In genomic region chr5:124030386-124031067, GRCm38 (mm10) we compare ENCODE assay signal across 8 mouse cellular contexts. TPM values are rescaled to one million over a fixed set of nuclear protein-coding genes. Genes with fewer than 3 reads are reported as not detected.
A peak's percentile ranks its signal among the peaks of the same experiment; 100 is the strongest.
DNase-seq lines count a peak whose midpoint lies in the region; ATAC-seq and TF ChIP-seq lines count a peak whose summit lies in the region.

No protein-coding gene starts in this region.

- H3K27ac ChIP-seq in liver, adult 2 months (replicated peaks; ENCODE audit: insufficient read depth, low read depth, low read length) = peak overlapping the region; percentile 90
- H3K27ac ChIP-seq in forebrain, postnatal 0 days (ENCODE audit: low read depth, low read length) = peak overlapping the region; percentile 94
- H3K27ac ChIP-seq in midbrain, embryonic 11.5 days (ENCODE audit: low read depth, low read length) = peak overlapping the region; percentile 74

- no peak for TF ChIP-seq POLR2A in liver, adult 2 months (IDR thresholded peaks at IDR 0.05; ENCODE audit: extremely low read depth, insufficient read depth, low read length)

- peaks cover 42% of the 10 kb centered on the region for H3K4me1 ChIP-seq in liver, adult 2 months (ENCODE audit: control insufficient read depth, insufficient read depth, low read length)
- H3K4me1 ChIP-seq in forebrain, postnatal 0 days (ENCODE audit: insufficient read depth) = peaks cover 22% of the 10 kb centered on the region
- H3K4me1 ChIP-seq in midbrain, embryonic 11.5 days (ENCODE audit: control insufficient read depth, insufficient read depth, low read length) = peaks cover 48% of the 10 kb centered on the region

- ATAC-seq in forebrain, postnatal 0 days = peak; percentile 35
- no peak for ATAC-seq in midbrain, embryonic 11.5 days (ENCODE audit: low FRiP score)

- TF ChIP-seq CTCF in liver, adult 2 months (IDR thresholded peaks at IDR 0.05; ENCODE audit: low read depth, low read length) = no peak
- TF ChIP-seq CTCF in forebrain, postnatal 0 days (IDR thresholded peaks at IDR 0.05; ENCODE audit: low read depth) = no peak

- no peaks in the 10 kb centered on the region for H3K27me3 ChIP-seq in liver, adult 2 months (ENCODE audit: control insufficient read depth, insufficient read depth, low read length)
- H3K27me3 ChIP-seq in forebrain, postnatal 0 days (ENCODE audit: insufficient read depth, low read length) = no peaks in the 10 kb centered on the region
- H3K27me3 ChIP-seq in midbrain, embryonic 11.5 days (ENCODE audit: control insufficient read depth, insufficient read depth, low read length) = no peaks in the 10 kb centered on the region

- H3K4me3 ChIP-seq in liver, adult 2 months (ENCODE audit: insufficient read depth, low read depth, low read length) = peak overlapping the region; percentile 0; the same call in 1 of the 2 replicates
- peak overlapping the region; percentile 86 for H3K4me3 ChIP-seq in forebrain, postnatal 0 days (ENCODE audit: low read depth, low read length)
- peak overlapping the region; percentile 89 for H3K4me3 ChIP-seq in midbrain, embryonic 11.5 days (ENCODE audit: low read depth, low read length)

- no peak for DNase-seq in liver, adult 2 months (ENCODE audit: extremely low read depth, low read depth, low spot score)
- DNase-seq in liver = no peak
- peak; percentile 32 for DNase-seq in cerebellum, adult 8-10 months
- no peak for DNase-seq in forebrain, postnatal 0 days
- DNase-seq in midbrain, embryonic 11.5 days (ENCODE audit: low spot score, missing footprints) = no peak
- DNase-seq in thymus, postnatal 14 days = no peak
- DNase-seq in ovary, adult 18-20 months (ENCODE audit: low spot score) = no peak
- no peak for DNase-seq in urinary bladder, postnatal 25 days (ENCODE audit: low spot score)

- 19% methylated on average over 12 of the region's 12 CpGs for WGBS in liver, adult 2 months
- 1% methylated on average over 12 of the region's 12 CpGs for WGBS in forebrain, postnatal 0 days
- 37% methylated on average over 12 of the region's 12 CpGs for WGBS in midbrain, embryonic 11.5 days

- H3K4me2 ChIP-seq in forebrain, postnatal 0 days (ENCODE audit: low read depth) = peak overlapping the region; percentile 74
- H3K4me2 ChIP-seq in midbrain, embryonic 11.5 days = peak overlapping the region; percentile 83

- H3K36me3 ChIP-seq in liver, adult 2 months (ENCODE audit: control insufficient read depth, insufficient read depth, low read length) = no peaks in the 10 kb centered on the region
- no peaks in the 10 kb centered on the region for H3K36me3 ChIP-seq in forebrain, postnatal 0 days (ENCODE audit: insufficient read depth)
- H3K36me3 ChIP-seq in midbrain, embryonic 11.5 days (ENCODE audit: control insufficient read depth, insufficient read depth, low read length) = peaks cover 6% of the 10 kb centered on the region; the same call in 1 of the 2 replicates

- peak overlapping the region; percentile 99 for H3K9ac ChIP-seq in liver, adult 2 months (ENCODE audit: low read depth, low read length)
- H3K9ac ChIP-seq in forebrain, postnatal 0 days = peak overlapping the region; percentile 92
- peak overlapping the region; percentile 96 for H3K9ac ChIP-seq in midbrain, embryonic 11.5 days (ENCODE audit: low read length)

- H3K9me3 ChIP-seq in forebrain, postnatal 0 days (ENCODE audit: low read length) = no peaks in the 10 kb centered on the region
- H3K9me3 ChIP-seq in midbrain, embryonic 11.5 days (ENCODE audit: control insufficient read depth, low read length) = no peaks in the 10 kb centered on the region

- peaks cover 28% of the 10 kb centered on the region; the same call in 1 of the 2 replicates for H3K79me2 ChIP-seq in liver, adult 2 months (ENCODE audit: control insufficient read depth, insufficient read depth, low read length)

RNA-seq across cellular contexts. Expression of gene Vps37b, which starts 1.5 kb away (rescaled TPM):
- total RNA-seq in liver, adult 2 months (2014; rRNA removed) = 4.4 and 6.2 TPM in 2 replicates
- 27.3 and 31.4 TPM in 2 replicates for polyA plus RNA-seq in liver, adult 2 months (2012; rRNA removed)
- total RNA-seq in forebrain, postnatal 0 days (2014; rRNA removed) = 62.0 and 62.2 TPM in 2 replicates
- polyA plus RNA-seq in forebrain, postnatal 0 days (2015; fragmentation: Nextera tagmentation; extraction: Ambion mirVana) = 76.5 and 90.8 TPM in 2 replicates
- polyA plus RNA-seq in midbrain, embryonic 11.5 days (2014; fragmentation: Nextera tagmentation; extraction: Ambion mirVana) = 45.5 and 50.7 TPM in 2 replicates

RNA-seq across cellular contexts. Expression of gene Hip1r, which starts 57.1 kb away (rescaled TPM):
- total RNA-seq in liver, adult 2 months (2014; rRNA removed) = 9.1 and 9.7 TPM in 2 replicates
- 9.2 and 11.5 TPM in 2 replicates for polyA plus RNA-seq in liver, adult 2 months (2012; rRNA removed)
- total RNA-seq in forebrain, postnatal 0 days (2014; rRNA removed) = 52.2 and 55.0 TPM in 2 replicates
- 22.2 and 29.8 TPM in 2 replicates for polyA plus RNA-seq in forebrain, postnatal 0 days (2015; fragmentation: Nextera tagmentation; extraction: Ambion mirVana)
- 4.6 and 5.2 TPM in 2 replicates for polyA plus RNA-seq in midbrain, embryonic 11.5 days (2014; fragmentation: Nextera tagmentation; extraction: Ambion mirVana)

Comparison
In these comparisons a context has a peak if more than half of its experiments do, and no peak if none do; other contexts are left out.
1. H3K4me3 ChIP-seq: peak in every context shown above with its lines; median percentile 89 in midbrain, embryonic 11.5 days; 86 in forebrain, postnatal 0 days; 0 in liver, adult 2 months.